Mouse (Mus musculus) intestine, postnatal 0 days (tissue): ENCODE results near the gene Pmp22. TPM values are rescaled to one million over a fixed set of nuclear protein-coding genes. Genes with fewer than 3 reads are reported as not detected.

Experiments
- ATAC-seq: fragments of 200-750 bp; cut with Nextera tagmentation; 2 replicates; pipeline ENCODE4 v1.8.0; 2017; ENCODE audit warnings: mild to moderate bottlenecking, moderate TSS enrichment, moderate library complexity
- H3K27ac ChIP-seq: fragments of 300-500 bp; sonication (generic); 2 replicates; pipeline ENCODE4 v1.5.1; 2014; ENCODE audit warnings: mild to moderate bottlenecking, low read depth, low read length, moderate library complexity
- H3K27me3 ChIP-seq: fragments of 300-500 bp; sonication (generic); replicated peaks from 2 replicates; pipeline ENCODE4 v1.6.1; 2014; ENCODE audit warnings: low read length, mixed read lengths; ENCODE audit not compliant: control insufficient read depth, insufficient read depth
- H3K36me3 ChIP-seq: fragments of 300-500 bp; sonication (generic); 2 replicates; pipeline ENCODE4 v1.6.1; 2014; ENCODE audit warnings: mild to moderate bottlenecking, moderate library complexity; ENCODE audit not compliant: control insufficient read depth, insufficient read depth
- H3K4me1 ChIP-seq: fragments of 300-500 bp; sonication (generic); replicated peaks from 2 replicates; pipeline ENCODE4 v1.6.1; 2014; ENCODE audit warnings: antibody characterized with exemption, low read length, mixed read lengths; ENCODE audit not compliant: control insufficient read depth, insufficient read depth
- H3K4me2 ChIP-seq: fragments of 300-500 bp; sonication (generic); replicated peaks from 2 replicates; pipeline ENCODE4 v1.6.1; 2014; ENCODE audit warnings: low read depth, mild to moderate bottlenecking, moderate library complexity
- H3K4me3 ChIP-seq: fragments of 300-500 bp; sonication (generic); 2 replicates; pipeline ENCODE4 v1.5.1; 2014; ENCODE audit warnings: low read depth, low read length
- H3K9ac ChIP-seq: fragments of 300-500 bp; sonication (generic); 2 replicates; pipeline ENCODE4 v1.6.1; 2014; ENCODE audit warnings: mild to moderate bottlenecking, low read depth, low read length
- H3K9me3 ChIP-seq: fragments of 300-500 bp; sonication (generic); 2 replicates; pipeline ENCODE4 v1.6.1; 2016; ENCODE audit warnings: mixed run types; ENCODE audit not compliant: control insufficient read depth
- CTCF ChIP-seq: sonication (generic); IDR thresholded peaks from 2 replicates; pipeline ENCODE4 v1.5.1; 2016; ENCODE audit warnings: low read depth, mild to moderate bottlenecking, control low read depth, antibody characterized with exemption, moderate library complexity
- WGBS: fragments of 180-500 bp; shearing (Covaris S2); extraction: QIAGEN DNeasy Blood & Tissue Kit; methylation state at CpG from one replicate; pipeline ENCODE4 v1.1.7; 2014; 5-methylcytosine and 5-hydroxymethylcytosine counted together
- polyA plus RNA-seq: library from polyadenylated mRNA; unstranded; fragments of >200 nt; fragmentation: Nextera tagmentation; extraction: Ambion mirVana; gene quantifications from 2 replicates; pipeline ENCODE4 v1.2.1, GENCODE M21; 2015

Gene Pmp22
- polyA plus RNA-seq, 1 experiment from 2014 or later = 54.0 TPM

DNA sequence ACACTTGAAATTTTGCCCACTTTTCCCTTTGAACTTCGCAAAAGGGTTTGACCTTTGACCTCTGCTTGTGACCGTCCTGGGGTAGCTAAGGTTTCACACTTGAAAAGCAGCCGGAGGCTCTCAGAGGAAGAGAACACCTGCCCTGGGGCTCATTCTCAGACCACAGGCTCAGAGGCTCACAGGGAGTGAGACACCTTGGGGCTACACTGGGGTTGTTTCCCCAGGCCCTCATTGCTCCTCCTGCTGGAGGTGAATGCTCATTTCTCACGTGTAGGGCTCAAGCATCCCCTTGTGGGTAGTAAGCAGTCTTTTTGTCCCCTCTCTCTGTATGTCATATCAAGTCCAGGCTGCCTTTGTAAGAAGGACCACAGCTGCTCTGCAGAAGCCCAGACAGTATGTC, 4.5 kb upstream of the Pmp22 start:
- Histone ChIP-seq H3K4me1 (no peaks in the 10 kb centered on the region), H3K9me3 (no peaks in the 10 kb centered on the region), H3K9ac (no peak overlapping the region), H3K36me3 (no peaks in the 10 kb centered on the region), H3K4me2 (no peak overlapping the region), H3K4me3 (no peak overlapping the region), H3K27ac (no peak overlapping the region), H3K27me3 (no peaks in the 10 kb centered on the region)
- no peak for ATAC-seq
- 17% methylated on average over 4 of the region's 4 CpGs for WGBS
- peak; percentile 65 for TF ChIP-seq CTCF

- no peak for ATAC-seq
- TF ChIP-seq CTCF = no peak
- no peak overlapping the region for H3K27ac ChIP-seq
- no peaks in the 10 kb centered on the region for H3K36me3 ChIP-seq
- H3K27me3 ChIP-seq = peaks cover 5% of the 10 kb centered on the region
- no peak overlapping the region for H3K4me3 ChIP-seq
- no peaks in the 10 kb centered on the region for H3K9me3 ChIP-seq
- WGBS = 64% methylated on average over 5 of the region's 5 CpGs
- peaks cover 10% of the 10 kb centered on the region; the same call in 1 of the 2 replicates for H3K4me1 ChIP-seq
- no peak overlapping the region for H3K4me2 ChIP-seq
- no peak overlapping the region for H3K9ac ChIP-seq
Observed at GRCm38 (mm10) chr11:63125832-63126456, 2.8 kb upstream of the Pmp22 start.

DNA sequence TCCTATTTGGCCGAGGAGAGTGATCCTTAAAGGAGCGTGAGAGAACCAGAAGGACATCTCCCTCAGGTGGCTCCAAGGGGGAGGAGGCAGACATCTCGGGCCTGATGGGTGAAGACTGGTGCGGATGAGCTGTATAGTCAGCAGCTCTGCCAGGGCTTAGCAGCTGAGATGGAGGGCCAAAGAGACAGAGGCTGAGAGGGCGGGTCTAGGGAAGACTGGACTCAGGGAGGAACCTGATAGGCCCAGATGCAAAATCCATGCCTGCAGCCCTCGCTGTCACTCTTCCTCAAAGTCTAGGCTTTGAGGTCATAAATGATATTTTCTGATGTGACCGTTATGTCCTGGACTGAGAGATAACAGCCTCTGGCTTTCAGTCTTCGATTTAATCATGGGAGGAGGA, 1.8 kb upstream of the Pmp22 start:
- Histone ChIP-seq H3K36me3 (no peaks in the 10 kb centered on the region), H3K9me3 (no peaks in the 10 kb centered on the region)

DNA sequence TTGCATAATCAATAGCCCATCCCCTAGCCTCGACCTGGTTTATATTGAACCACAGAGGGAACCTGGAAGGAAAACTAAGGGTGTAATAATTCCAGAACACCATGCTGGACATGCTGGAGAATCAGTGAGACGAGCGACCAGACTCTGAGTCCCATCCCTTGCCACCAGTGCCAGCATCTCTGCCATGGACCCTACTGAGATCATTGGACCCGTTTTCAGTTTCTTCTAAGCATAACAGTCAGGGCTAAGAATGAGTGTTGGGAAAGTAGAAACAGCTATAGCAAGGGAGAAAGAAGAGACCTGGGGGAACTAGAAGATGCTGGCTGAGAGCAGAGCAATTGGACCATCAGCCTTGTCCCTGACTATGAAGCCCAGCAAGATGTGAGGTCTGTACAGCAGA, 1.3 kb upstream of the Pmp22 start:
- TF ChIP-seq CTCF = no peak

More for the DNA sequence above, 1.8 kb upstream of the Pmp22 start:
- no peak overlapping the region for H3K9ac ChIP-seq
- no peak for TF ChIP-seq CTCF
- WGBS = 75% methylated on average over 8 of the region's 8 CpGs
- H3K4me1 ChIP-seq = peaks cover 11% of the 10 kb centered on the region; the same call in 1 of the 2 replicates
- H3K27ac ChIP-seq = no peak overlapping the region
- H3K4me2 ChIP-seq = no peak overlapping the region
- H3K4me3 ChIP-seq = no peak overlapping the region
- ATAC-seq = no peak
- peaks cover 13% of the 10 kb centered on the region for H3K27me3 ChIP-seq

DNA sequence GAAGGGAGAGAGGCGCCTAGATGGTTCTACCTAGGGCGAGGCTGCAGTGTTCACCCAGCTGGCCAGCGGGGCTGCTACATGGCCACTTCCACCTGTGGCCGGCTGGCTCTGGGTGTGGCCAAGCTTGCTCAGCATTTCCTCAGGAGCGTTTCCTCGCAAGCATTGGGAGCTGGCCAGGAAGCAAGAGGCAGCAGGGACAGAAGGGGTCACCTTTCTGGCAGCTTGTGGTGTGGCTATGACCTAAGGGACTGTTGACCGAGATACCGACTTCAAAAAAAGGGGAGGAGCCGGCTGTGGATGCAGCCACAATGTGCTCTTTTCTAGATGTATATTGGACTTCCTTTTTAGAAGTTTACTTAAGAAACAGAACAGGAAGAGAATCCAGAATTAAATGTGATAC, 593 bp downstream of the Pmp22 start:
- 25% methylated on average over 9 of the region's 9 CpGs for WGBS
- peaks cover 11% of the 10 kb centered on the region; the same call in 1 of the 2 replicates for H3K4me1 ChIP-seq
- H3K27me3 ChIP-seq = peaks cover 36% of the 10 kb centered on the region
- H3K4me2 ChIP-seq = peak overlapping the region; percentile 27; the same call in 1 of the 2 replicates
- no peak for TF ChIP-seq CTCF
- no peak for ATAC-seq
- peak overlapping the region; percentile 5; the same call in 1 of the 2 replicates for H3K4me3 ChIP-seq
- H3K9ac ChIP-seq = no peak overlapping the region
- no peaks in the 10 kb centered on the region for H3K9me3 ChIP-seq
- H3K36me3 ChIP-seq = no peaks in the 10 kb centered on the region
- no peak overlapping the region for H3K27ac ChIP-seq

More for the DNA sequence above, 1.3 kb upstream of the Pmp22 start:
- H3K4me2 ChIP-seq = no peak overlapping the region
- H3K4me3 ChIP-seq = no peak overlapping the region
- no peak for ATAC-seq
- H3K4me1 ChIP-seq = peaks cover 11% of the 10 kb centered on the region; the same call in 1 of the 2 replicates
- WGBS = 81% methylated on average over 4 of the region's 4 CpGs
- H3K9me3 ChIP-seq = no peaks in the 10 kb centered on the region
- no peaks in the 10 kb centered on the region for H3K36me3 ChIP-seq
- H3K27ac ChIP-seq = no peak overlapping the region
- peaks cover 18% of the 10 kb centered on the region for H3K27me3 ChIP-seq
- H3K9ac ChIP-seq = no peak overlapping the region

GRCm38 (mm10) chr11:63129840-63130239, 1.1 kb downstream of the Pmp22 start:
- H3K4me2 ChIP-seq = peak overlapping the region; percentile 75
- peaks cover 11% of the 10 kb centered on the region; the same call in 1 of the 2 replicates for H3K4me1 ChIP-seq
- no peak for ATAC-seq
- 25% methylated on average over 12 of the region's 12 CpGs for WGBS
- H3K36me3 ChIP-seq = no peaks in the 10 kb centered on the region
- peaks cover 41% of the 10 kb centered on the region for H3K27me3 ChIP-seq
- H3K27ac ChIP-seq = no peak overlapping the region
- no peak overlapping the region for H3K9ac ChIP-seq
- TF ChIP-seq CTCF = no peak
- peak overlapping the region; percentile 5; the same call in 1 of the 2 replicates for H3K4me3 ChIP-seq
- no peaks in the 10 kb centered on the region for H3K9me3 ChIP-seq
